Mouse (Mus musculus) 416B (cell line): Measurements from ENCODE around the gene Capn7.

ENCODE experiments used
- DNase-seq: peaks from one replicate; pipeline ENCODE4 v3.0.0; 2011; ENCODE audit warnings: low read depth

Capn7 gene

DNA sequence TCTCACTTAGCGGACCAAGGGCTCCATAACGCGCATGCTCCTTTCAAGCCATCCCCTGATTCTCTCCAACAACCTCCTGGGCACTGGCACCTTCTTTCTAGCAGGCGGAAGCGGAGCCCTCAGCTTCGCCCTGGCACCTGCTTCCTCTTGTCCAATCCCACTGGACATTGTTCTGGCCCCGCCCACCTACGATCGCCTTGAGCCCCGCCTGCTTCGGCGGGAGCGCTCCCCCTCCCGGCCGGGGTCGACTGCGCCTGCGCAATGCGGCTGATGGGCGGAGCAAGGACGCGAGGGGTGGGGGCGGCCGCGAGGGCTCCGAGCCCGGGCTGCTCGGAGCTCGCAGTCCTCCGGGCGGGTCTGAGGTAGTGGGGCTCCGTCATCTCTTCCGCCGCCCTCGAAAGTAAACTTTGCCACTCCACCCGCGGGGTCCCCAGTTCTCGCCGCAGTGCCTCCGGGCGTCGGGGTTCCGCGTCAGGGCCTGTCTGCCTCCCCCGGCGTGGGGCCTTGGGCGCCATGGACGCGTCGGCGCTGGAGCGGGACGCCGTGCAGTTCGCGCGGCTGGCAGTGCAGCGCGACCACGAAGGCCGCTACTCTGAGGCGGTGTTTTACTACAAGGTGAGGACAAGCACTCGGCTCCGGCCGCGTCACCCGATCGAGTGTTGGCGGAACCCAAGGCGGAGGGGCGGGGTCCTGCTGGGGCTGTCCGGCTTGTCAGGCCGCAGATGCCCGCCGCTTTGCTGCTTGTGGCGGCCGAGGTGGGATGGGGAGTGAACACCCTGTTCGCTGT is at the start of gene Capn7:
Gene Capn7 (plus strand): TSS at position 270 of the 787 bp plus-strand sequence.
- peak; percentile 98 for DNase-seq

GRCm38 (mm10) chr14:31313192-31313591 is 23.2 kb upstream of the Capn7 start:
- DNase-seq: no peak

DNA sequence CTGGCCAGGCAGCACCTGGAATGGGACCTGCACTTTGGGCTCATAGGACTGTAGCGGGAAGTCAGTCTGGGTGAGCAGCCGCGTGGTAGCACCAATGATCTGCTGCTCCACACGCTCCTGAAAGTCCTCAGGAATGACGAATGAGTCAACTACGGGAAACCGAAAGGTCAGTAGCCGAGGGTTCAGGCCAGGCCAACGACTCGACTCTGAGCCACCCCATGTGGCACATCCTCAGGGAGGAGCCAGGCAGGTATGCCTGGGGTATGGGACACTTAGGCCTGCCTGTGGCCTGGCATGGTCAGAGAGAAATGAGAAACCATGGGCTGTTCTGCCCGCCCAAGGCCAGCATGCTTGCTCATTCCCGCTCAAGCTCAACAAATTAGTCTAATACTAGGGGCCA is 19.8 kb upstream of the Capn7 start:
- no peak for DNase-seq

DNA sequence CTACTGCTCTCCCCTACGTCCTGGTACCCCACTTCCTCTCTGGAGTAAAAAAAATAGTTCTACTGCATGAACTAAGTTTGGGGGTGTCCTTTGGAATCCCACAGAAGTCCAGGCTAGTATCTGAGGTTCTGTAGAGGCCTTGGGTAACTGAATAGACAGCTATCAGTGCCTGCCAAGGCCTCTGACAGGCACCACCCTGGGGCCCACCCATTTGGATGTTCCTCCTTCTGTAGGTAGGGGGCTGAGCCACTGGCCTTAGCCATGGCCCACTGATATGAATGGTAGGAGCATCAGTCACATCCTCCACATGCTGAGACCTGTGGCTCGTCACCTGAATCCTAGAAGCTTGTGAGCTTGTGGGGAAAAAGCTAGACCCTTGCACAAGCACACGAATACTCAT is 18.7 kb upstream of the Capn7 start:
- no peak for DNase-seq

DNA sequence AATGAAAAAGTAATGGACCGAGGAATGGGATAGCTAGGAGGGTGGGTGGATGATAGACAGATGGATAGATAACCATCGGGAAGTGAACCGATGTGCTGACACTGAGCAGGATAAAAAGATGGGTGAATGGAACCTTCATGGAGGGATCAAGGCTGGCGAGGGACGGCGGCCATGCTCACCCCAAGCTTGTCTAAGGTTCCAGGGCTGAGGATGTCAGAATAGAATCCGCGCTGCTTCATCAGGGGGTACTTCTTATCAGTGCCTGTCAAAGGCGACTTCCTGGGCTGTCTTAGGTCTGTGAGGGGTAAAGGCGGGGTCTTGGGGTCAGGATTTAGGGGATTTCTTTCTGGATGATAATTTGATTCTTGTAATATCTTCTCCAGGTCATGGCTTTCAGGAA is 16.9 kb upstream of the Capn7 start:
- DNase-seq: no peak

DNA sequence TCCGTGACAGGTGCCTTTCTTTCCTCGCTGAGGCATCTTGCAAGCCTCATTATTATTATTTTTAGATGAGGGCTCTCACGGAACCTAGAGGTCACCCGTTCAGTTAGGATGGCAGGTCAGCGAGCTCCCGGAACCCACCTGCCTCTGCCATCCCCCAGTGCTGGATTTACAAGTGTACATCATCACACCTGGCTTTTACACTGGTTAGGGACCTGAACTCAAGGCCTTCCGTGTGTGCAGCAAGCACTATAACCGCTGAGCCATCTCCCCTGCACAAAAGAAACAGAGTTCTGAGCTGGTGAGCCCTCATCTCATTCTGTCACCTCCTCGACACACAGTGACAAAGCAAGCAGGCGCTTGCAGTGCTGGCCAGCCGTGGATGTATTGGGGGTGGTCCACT is 15.3 kb upstream of the Capn7 start:
- DNase-seq: no peak

- DNase-seq: no peak
Observed at GRCm38 (mm10) chr14:31322191-31322590, 14.2 kb upstream of the Capn7 start.

DNA sequence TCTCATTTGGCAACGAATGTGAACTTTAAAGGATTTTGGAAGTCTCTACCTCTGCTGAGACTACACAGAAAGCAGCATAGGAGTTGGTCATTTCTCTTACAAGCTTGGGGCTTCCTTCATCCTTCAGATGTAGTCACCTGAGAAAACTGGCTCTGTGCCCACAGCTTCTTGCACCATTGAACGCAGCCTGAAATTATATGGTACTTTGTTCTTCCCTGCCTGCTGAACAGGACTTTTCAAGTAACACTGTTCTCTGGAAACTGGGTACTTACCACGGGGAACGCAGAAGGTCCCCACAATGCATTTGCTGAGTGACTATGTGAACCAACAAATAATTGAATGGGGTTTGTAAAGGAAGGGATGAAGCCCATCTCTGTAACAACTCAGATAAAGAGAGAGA is 13.2 kb upstream of the Capn7 start:
- DNase-seq: peak; percentile 13

- peak; percentile 80 for DNase-seq
Observed at GRCm38 (mm10) chr14:31323849-31324792, 12.3 kb upstream of the Capn7 start, which contains the start of gene Dnah1. Gene Dnah1, minus strand, starts transcription at chr14:31323896.

- DNase-seq: peak; percentile 81
Observed at GRCm38 (mm10) chr14:31324851-31325250, 11.6 kb upstream of the Capn7 start.

GRCm38 (mm10) chr14:31325551-31325950 is 10.9 kb upstream of the Capn7 start:
- DNase-seq: peak; percentile 40

- no peak for DNase-seq
Observed at GRCm38 (mm10) chr14:31326770-31327169, 9.7 kb upstream of the Capn7 start.

DNA sequence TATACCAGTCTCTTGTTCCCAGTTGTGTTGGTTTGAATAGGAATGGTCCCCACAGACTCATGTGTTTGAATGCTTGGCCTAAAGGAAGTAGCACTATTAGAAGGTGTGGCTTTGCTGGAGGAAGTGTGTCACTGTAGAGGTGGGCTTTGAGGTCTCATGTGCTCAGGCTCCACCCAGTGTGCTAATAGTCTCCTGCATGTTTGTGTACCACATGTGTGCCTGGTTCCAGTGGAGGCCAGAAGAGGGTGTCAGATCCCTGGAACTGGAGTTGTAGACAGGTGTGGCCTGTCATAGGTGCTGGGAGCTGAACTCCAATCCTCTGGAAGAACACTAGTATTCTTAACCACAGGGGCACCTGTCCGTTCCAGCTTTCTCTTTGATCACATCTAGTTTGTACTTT is 9.2 kb upstream of the Capn7 start:
- peak; percentile 56 for DNase-seq

DNA sequence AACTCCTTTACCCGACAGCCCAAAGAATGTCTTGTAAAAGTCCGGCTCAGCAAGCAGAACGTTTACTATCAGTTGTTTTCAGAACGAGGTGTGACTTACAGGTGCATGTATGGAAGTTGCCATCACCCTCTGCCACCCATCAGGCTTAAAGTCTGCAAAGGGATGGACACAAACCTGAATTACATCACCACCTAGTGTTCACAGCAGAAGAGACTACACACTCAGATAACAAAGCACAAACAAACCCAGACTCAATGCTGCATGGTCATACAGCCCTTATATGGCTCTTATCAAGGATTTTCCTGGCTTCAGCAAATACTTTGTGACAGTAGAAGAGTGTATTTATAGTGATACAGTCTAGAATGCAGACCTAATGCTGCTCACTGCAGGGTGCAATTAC is 8.8 kb upstream of the Capn7 start:
- DNase-seq: peak; percentile 54

DNA sequence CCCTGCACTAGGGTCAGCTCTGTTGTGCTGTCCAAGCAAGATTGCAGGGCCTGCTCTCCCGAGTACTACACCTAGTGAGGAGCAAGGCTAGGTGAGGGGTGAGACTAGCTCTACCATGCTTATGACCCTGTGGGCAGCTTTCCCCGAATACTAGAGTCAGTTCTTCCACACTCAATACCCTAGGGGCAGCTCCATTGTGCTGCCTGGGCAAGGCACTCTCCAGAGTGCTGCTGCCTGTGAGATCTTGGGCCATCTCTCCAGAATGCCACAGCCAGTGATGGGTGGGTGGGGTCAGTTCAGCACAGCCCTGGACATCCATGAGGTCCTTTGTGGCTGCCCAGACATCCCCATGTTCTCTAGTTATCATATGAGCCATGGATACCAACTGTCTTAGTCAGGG is 6.7 kb upstream of the Capn7 start:
- DNase-seq: no peak

DNA sequence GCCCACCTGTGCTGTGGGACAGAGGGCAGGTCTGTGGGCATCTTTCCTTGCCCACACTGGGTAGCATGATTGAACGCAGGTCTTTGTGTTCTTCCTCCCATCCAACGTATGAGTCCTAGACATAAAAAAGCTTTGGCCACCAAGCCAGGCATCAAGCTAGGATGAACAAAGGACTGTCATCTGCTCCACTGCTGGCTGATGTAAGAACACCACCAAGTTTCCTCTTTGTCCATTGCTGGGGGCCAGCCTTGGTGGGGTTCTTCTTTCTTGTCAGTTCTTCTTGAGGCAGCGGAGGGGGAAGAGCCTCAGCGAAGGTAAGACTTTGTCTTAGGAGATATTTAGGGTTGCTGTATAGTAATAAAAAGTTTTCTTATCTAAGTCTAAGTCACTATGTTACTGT is 5.5 kb upstream of the Capn7 start:
- no peak for DNase-seq

DNA sequence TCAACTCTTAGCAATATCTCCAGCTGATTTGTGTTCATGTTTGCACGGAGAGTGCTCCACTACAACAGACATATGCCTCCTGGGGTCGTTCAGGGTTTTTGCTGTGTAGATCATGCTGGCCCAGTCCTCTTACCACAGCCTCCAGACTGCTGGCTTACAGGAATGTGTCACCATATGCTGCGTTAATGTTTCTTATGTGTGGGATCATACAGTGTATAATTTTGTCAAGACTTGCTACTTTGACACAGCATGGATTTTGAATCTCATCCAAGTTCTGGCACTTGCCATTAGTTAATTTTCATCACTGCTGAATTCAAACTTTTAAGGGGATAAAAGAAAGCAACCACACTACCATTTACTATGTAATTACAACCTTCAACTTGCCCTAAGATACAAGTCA is 673 bp upstream of the Capn7 start:
- DNase-seq: peak; percentile 17

DNA sequence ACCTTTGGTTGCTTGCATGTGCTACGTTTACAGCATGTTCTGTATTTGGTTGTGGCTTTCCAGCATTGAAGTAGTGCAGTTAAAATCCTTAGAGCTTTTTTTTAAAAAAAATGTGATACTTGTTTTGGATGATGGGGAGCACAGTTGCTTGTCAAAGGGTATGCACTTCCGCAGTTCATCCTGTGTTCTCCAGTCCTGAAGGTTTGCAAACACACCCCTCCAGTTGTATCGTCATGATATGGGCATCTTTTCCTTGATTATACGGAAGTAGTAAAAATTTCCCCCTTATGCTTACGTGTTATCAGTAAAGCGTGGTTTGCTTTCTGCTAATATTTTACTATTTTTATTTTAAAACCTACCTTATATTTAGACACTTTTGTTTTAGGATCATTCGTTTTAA is 968 bp downstream of the Capn7 start:
- DNase-seq: peak; percentile 76

DNA sequence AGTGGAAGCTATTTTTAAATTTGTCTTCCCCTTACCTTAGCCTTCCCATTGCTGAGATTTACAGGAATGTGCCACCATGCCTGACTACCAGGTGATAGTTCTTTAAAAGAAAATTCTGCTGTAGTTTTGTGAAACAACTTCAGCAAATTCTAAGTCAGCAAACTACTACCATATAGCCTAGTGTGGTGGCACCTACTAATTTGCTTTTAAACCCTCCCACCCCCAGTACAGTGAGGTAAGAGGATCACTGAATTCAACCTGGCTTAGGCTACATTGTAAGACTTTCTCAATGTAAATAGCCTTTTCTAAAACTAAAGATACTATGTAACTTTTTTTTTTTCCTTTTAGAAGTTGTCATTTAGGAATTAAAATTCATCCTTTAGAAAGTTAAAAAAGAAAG is 1.5 kb downstream of the Capn7 start:
- DNase-seq: peak; percentile 36

- DNase-seq: no peak
Observed at GRCm38 (mm10) chr14:31343241-31343640, 6.8 kb downstream of the Capn7 start.

DNA sequence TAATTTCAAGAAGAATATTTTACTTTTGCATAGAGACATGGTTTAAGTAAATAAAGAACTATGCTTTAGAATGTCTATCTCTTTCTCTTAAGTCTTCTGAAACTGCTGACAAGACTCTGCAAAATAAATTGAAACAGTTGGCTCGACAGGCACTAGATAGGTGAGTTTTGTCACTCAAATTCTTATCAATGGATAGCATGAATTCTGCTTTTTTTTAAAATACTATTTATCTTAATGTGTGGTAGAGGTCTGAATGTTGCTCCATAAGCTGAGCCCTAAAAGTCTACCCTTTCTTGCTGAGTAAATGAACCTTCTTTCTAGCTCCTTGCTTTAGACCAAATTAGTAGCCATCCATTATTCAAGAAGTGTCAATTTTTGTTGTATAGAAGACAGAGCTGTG is 8.9 kb downstream of the Capn7 start:
- DNase-seq: no peak

- no peak for DNase-seq
Observed at GRCm38 (mm10) chr14:31362236-31362635, 25.8 kb downstream of the Capn7 start.

GRCm38 (mm10) chr14:31364589-31364988 is 28.2 kb downstream of the Capn7 start:
- DNase-seq: peak; percentile 49
